Mouse (Mus musculus) large intestine, adult 2 months (tissue): ENCODE measurements around the gene Mrpl28. TPM values are rescaled to one million over a fixed set of nuclear protein-coding genes. Genes with fewer than 3 reads are reported as not detected.
"Not testable (repeated sequence)": the region's sequence is repeated elsewhere in the genome, so short reads cannot be mapped to it uniquely, and the experiment has no call there.

Experiments used
- DNase-seq: peaks from one replicate; pipeline ENCODE4 v3.0.0-alpha.2; 2012; ENCODE audit warnings: low read depth, low spot score
- WGBS: fragments of 180-500 bp; shearing (Covaris S2); methylation state at CpG from one replicate; pipeline ENCODE4 v1.1.7; 2018; 5-methylcytosine and 5-hydroxymethylcytosine counted together
- polyA plus RNA-seq: library from polyadenylated mRNA; depleted of rRNA; stranded (reverse); fragments of >200 nt; gene quantifications from 2 replicates; pipeline ENCODE4 v1.2.3, GENCODE M21; 2012

Gene Mrpl28
- polyA plus RNA-seq, 1 experiment: 99.2 TPM

DNA sequence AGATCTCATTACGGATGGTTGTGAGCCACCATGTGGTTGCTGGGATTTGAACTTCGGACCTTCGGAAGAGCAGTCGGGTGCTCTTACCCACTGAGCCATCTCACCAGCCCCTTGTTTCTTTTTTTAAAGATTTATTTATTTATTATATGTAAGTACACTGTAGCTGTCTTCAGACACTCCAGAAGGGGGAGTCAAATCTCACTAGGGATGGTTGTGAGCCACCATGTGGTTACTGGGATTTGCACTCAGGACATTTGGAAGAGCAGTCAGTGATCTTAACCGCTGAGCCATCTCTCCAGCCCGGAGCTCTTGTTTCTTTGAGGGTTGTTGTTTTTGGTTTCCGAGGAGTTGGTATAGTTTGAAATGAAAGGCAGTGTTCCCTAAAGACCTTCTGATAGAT, 8.8 kb upstream of the Mrpl28 start:
- not testable (repeated sequence) for DNase-seq
- 42% methylated on average over 7 of the region's 7 CpGs for WGBS

DNA sequence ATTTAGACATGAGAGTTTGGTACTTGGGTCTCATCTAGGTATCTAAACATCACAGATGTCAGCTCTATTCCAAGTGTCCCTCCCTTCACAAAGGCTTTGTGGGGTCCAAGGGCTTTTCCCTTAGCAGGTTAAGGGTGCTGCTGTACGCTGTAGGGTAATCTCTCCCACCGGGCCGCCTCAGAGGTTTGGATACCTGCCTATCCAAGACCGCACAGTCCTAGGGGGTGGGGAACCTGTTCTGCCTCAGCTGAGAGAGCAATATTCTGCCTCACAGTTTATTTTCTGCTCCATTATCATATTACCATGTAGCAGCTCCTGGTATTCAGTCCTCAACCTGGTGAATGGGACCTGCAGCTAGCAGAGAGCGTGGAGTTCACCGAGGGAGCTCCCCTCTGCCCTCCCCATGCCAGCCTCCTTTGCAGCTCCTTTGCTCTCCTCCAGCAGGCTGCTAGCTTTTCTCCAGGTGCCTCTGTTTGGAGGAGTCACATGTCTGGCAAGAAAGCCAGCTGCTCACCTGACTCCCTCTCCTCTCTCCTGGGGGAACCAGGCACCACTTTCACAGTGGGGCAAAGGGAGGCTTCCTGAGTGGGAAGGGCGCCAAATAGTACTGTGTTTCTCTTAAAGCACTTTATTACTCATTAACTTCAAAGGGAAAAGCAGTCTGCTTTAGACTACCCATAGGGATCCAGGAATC, 7.9 kb upstream of the Mrpl28 start:
- no peak for DNase-seq
- WGBS: 28% methylated on average over 7 of the region's 7 CpGs

DNA sequence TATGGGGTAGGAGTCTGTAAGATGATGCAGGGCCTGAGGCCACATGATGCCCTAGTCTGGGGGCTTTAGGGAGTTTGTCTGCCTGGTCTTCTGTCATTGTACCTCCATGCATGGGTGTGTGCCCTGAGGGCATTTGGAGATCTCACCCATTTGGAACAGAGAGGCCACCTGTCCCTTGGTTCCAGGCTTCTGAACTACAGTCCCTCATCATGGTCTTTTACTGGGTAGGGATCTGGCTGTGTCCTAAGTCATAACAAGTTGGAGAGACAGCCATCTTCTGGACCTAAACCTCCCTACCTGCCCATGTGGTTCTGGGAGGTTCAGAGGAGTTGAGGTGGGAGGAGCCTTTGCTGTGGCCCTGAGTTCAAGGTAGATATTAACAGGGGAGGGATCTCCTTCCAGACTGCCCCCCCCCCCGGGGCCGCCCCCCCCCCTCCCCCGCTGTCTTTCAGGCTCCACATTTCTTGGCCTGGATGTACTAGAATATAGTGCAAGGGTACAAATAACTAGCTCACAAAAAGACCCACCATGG, 7.3 kb upstream of the Mrpl28 start:
- no peak for DNase-seq
- WGBS: 29% methylated on average over 3 of the region's 3 CpGs

DNA sequence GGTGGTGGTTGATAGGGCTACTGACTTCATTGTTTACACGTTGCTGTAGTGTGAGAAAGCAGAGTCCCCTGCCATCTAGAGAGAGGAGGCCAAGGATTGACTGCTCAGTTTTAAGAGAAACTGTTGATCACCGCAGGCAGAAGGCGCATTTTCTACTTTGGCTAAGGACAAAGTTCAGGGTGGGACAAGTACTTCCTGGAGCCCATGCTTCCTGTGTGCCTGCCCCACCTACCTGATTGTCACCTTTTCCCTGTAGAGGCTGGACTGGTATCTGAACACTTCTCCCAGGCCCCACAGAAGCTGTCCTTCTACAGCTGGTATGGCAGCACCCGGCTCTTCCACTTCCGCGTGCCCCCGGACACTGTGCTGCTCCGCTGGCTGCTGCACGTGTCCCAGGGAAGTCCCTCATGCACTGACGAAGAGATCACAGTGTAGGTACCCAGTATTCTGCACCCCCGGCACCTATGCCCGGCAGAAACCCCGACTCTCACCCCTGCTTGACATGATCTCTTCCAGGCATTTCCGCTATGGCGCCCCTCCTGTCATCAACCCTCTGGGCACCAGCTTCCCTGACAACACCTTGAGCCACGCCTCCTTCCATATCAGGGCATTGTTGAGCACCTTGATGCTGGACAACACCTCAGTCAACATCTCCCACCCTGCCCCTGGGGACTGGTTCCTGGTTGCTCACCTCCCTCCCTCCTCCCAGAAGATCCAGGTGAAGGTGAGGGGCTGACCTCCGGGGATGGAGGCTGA, 6.6 kb upstream of the Mrpl28 start:
- peak; percentile 74 for DNase-seq
- 35% methylated on average over 17 of the region's 17 CpGs for WGBS

DNA sequence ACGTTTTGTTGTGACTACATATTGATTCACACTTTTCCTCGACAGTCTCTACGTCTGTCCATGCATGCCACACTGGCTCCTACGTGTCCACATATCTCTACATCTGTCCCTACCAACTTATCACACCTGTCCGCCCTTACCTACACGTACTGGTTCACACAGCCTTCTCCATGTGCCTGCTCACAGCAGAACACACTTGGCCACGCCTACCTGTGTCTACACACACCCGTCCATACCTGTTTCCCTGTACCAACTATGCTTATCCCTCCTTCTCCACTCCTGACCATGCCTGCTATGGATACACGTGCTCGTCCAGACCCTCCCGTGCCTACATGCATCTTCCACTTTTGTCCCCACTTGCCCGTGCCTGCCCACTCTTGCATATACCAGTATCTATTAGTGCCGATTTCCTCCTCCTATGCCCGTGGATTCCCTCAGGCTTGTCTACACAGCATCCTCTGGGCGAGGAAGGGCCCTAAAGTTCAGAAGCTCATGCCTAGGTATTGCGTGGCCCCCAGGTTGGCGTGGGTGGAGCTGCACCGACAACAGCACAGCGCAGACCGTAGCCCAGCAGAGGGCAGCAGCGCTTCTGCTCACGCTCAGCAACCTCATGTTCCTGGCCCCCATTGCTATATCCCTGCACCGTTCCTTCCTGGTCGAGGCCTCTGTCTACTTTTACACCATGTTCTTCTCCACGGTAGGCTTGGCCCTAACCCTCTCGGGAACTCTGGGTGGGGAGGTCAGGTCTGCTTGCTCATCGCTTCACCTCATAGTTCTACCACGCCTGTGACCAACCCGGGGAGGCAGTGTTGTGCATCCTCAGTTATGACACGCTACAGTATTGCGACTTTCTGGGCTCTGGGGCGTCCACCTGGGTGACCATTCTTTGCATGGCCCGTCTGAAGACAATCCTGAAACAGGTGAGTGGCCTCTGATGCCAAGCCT, 3.3 kb upstream of the Mrpl28 start:
- no peak for DNase-seq
- WGBS: 29% methylated on average over 33 of the region's 33 CpGs

DNA sequence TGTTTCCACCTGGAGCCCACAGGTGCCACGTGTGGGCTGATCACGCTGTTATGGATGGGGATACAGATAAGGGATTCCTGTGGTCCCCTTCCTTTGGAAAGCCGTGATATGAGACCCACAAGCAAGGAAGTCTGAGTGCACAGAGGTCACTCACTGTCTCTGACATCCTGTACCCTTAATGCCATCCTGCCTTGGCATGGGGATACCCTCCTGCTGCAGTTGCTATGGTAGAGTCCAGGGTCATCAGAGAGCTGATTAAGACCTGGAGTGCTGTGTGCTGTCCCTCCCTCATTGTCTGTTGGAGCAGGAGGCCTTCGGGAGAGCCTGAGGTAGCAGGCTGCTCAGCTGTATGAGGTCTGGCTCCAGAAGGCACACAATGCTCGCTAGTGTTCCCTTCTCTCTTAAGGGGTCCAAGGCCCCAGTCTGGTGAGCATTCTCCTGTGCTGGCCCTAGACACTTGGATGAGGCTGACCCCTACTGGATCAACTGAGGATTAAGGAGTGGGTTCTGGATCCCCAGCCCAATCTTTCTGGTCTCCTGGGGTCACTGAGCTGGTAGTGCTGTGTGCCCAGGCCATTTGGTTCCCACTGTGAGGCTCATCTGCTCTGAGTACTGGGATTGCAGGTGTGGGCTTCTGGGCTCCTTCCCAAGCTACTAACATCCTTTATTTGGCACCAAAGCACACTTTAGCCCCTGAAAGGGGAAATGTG, 714 bp upstream of the Mrpl28 start:
- DNase-seq: no peak
- 67% methylated on average over 5 of the region's 5 CpGs for WGBS

DNA sequence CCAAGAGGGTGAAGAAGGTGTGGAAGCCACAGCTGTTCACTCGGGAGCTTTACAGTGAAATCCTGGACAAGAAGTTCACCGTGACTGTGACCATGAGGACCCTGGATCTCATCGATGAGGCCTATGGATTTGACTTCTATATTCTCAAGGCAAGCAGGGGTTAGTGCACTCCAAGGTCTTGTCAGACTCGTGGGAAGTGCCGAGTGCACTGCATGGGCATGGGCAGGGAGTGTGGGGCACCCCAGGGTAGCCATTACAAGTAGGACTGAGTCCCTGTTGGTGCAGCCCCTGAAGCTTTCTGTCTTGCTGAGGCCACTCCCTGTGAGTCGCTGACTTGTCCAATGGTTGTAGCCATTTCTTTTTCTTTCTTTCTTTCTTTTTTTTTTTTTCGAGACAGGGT, 1.3 kb downstream of the Mrpl28 start:
- WGBS: 60% methylated on average over 7 of the region's 7 CpGs
- DNase-seq: no peak

DNA sequence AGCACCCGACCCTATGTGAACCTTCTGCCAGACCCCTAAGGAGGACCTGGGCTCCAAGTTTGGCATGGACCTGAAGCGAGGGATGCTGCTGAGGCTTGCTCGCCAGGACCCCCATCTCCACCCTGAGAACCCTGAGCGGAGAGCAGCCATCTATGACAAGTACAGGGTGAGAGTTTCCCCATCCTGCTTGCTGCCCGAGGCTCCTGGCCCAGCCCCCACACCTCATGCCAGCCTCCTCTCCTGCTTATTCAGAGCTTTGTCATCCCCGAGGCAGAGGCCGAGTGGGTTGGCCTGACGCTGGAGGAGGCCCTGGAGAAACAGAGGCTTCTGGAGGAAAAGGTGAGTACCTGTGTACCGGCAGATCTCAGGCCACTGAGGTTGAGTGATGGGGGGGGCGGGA, 1.9 kb downstream of the Mrpl28 start:
- 92% methylated on average over 10 of the region's 10 CpGs for WGBS
- DNase-seq: no peak

DNA sequence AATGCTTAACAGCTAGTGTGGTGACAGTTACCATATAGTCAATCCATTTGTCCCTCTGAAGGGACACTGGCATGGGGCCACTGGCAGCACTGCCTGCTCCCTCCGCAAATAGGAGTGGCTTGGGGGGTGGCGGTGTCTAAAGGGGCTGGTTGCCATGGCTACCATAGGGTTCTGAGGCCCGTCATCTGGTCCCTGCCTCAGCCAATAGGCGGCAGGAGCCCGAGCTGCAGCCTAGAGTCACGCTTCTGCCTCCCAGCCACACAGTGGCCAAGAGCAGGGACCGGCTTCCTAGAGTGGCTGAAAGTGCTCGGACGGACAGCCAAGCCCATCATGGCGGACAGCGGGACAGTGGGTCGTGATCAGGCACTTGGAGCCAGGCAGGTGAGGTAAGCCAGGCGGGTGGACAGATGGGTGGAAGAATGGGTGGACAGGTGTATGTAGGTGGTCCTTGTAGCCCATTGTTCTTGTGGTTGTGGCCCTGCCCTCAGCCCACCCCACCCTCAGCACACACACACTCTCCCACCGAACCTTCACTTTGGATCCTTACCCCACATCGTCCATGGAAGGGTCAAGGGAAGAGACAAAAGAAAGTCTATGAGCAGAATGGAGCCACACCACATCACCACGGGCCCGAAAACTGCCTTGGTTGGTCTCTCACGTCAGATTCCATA, 7.9 kb downstream of the Mrpl28 start:
- WGBS: 90% methylated on average over 18 of the region's 18 CpGs
- no peak for DNase-seq

DNA sequence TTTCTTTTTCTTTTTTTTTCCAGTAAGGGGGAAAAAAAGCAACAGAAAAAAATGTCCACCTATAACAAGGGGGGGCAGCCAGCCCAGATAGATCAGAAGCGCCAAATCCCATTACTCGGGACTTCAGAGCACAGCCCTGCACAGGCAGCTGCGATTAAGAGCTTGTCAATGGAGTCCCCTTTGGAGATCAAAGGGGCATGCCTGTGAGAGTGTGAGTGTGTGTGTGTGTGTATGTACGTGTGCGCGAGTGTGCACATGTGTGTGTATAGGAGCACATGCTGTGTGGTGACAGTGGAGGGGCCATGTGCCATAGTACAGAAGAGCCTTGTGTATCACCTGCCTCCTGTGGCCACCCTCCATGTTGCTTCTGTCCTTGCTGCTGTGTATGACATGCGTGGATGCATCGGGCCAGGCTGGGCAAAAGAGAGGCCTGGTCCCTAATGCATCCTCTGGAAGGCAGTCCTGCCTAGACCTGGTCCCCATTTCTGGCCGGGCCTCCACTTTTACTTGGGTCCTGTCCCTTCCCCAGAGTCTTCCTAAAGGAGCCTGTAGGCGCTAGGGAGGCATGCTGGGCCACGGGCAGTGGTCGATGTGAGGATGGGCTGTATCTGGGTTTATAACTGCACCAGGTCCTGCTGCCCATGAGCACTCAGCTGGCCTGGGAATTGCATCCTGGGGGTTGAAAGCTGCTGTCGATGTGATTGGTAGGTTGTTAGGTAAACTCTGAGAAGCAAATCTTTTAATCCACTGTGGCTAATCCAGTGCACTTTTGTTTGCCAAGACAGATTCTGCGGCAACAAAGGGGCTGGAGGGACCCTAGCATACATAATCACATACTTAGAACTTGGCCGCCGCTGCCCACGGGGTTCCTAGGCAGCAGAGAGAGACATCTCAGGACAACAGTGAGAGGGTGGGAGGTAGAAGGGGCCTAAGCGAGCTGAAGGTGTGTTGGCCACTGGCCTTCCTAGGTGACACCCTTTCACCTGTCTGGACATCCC, 8.9 kb downstream of the Mrpl28 start:
- 92% methylated on average over 18 of the region's 18 CpGs for WGBS
- DNase-seq: no peak

DNA sequence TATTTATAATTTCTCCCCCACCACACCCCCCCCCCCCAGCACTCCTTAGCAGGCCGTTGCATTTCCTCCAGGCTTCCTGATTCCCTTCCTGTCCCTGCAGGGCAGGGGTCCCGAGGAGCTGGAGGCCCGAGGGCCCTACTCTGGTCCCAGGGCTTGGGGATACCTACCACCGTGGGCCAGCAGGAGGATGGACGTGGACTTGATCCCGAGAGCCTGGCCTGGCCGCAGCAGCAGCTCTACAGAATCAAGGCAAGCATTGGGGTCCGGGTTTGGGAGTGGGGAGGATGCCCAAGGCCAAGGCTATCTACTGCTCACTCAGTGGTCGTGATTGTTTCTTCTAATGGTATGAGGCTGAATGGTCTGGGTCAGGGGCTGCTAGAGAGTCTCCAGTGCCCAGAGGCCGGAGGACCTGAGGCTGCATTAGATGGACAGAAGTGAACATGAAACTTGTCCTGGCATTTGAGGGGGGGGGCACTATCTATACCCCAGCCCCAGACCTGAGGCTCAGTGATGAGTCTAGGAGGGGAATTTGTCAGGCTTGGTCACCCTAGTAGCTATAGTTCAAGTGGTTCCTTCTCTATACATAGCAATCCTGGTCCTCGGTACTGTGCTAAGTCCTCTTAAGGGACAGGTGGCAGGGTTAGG, 13.9 kb downstream of the Mrpl28 start:
- no peak for DNase-seq
- 86% methylated on average over 11 of the region's 11 CpGs for WGBS

DNA sequence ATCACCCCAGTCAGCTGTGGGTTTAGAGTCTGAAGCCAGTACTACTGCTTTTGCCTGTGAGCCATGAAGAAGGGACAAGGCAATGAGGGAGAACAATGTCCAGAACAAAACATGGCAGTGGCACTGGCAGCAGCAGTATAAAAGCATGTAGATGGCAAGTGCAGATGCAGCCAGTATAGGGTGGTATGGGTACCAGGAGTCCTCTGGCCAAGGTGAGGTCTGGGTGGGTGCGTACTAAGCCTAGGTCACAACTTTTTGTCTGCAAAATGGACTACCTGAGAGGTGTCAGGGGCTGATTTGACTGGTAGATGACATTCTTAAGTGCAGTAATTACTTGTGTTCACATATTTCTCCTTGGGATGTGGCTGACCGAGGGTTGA, 14.4 kb downstream of the Mrpl28 start:
- WGBS: 61% methylated on average over 2 of the region's 2 CpGs
- no peak for DNase-seq

DNA sequence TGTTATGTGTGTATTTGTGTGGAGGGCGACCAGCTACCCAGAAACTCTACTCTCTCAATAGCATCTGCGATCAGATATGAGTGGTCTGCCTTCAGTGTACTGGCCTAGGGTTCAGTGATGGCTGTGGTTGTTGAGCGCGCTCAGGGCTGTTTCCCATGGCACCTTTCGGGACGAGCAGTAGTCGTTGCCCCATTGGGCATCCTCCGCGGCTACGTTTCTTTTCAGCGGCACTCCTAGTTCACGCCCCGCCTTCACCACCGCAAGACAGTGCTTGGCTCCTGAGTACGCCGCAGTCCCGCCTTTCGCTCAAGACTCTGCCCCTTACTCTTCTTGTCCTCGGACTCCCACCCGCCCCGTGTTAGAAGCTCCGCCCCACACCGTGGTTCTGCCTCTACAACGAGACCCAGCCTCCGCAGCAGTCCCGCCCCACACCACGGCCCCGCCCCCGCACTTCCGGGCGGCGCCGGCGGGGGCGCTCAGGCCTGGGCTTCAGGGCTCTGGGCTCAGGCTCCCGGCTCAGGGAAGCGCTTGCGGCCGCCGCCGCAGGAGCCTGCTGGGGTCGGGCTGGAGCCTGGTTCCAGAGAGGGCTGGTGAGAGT, 15.0 kb downstream of the Mrpl28 start, which contains the start of gene Axin1:
Gene Axin1, plus strand, starts transcription at position 450 of the 598 bp plus-strand sequence.
- under 1% methylated on average over 42 of the region's 42 CpGs for WGBS
- peak; percentile 89 for DNase-seq

DNA sequence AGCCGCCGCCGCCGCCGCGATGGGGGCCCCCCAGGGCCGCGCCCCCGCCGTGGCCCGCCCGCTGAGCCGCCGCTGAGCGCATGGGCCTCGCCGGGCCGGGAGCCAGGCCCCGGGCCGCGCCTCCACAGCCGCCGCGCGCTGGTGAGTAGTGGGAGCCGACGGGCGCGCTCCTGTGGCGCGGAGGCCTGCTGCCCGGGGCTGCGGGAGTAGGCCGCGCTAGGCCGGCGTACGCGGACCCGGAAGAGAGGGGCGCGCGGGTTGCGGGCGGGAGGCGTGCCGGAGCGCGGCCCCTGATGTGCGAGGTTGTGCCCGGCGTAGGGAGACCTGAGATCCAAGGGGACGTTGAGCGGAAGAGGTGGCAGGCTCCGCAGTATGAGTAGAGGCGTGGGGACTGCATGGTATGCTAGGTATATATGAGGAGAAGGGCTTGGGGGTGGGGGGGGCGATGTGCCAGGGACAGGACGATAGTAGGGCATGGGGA, 15.6 kb downstream of the Mrpl28 start:
- under 1% methylated on average over 55 of the region's 58 CpGs for whole genome bisulfite sequencing
- DNase-seq: no peak

DNA sequence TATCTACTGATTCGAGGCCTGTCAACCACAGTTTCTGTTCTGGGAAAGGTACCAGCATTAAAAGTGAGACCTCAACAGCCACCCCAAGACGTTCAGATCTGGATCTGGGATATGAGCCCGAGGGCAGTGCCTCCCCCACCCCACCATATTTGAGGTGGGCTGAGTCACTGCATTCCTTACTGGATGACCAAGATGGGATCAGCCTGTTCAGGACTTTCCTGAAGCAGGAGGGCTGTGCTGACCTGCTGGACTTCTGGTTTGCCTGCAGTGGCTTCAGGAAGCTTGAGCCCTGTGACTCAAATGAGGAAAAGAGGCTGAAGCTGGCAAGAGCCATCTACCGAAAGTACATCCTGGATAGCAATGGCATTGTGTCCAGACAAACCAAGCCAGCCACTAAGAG, 19.5 kb downstream of the Mrpl28 start:
- 69% methylated on average over 4 of the region's 4 CpGs for WGBS
- DNase-seq: no peak

DNA sequence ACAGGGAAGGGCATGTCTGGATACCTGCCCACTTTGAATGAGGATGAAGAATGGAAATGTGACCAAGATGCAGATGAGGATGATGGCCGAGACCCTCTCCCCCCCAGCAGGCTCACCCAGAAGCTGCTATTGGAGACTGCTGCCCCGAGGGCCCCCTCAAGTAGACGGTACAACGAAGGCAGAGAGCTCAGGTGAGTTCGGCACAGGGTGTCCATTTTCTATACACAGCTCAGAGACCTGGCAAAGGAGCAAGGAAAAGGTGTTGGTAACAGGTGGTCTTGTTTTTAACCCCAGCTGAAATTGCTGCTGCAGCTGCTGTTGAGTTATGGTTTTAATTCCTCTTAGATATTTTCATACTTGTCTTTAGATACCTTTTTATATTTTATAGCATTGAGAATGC, 20.1 kb downstream of the Mrpl28 start:
- WGBS: 97% methylated on average over 5 of the region's 5 CpGs
- DNase-seq: no peak

DNA sequence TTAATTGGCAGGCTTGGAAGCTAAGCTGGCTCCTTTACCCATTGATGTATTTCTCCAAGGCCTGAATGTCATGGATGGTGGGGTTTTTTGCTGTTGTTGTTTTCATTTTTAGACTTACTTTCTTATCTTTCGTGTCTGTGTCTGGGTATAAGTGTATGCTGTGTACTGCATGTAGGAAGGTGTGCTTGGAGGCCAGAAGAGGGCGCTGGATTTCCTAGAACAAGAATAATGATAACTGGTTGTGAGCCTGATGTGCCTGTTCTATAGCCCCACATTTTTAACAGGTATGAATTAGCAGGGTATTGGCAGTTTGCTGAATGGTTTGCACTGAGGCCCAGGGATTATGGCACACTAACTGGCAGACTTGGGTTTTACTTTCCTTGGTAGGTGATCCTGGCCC, 25.8 kb downstream of the Mrpl28 start:
- WGBS: 84% methylated on average over 2 of the region's 2 CpGs
- DNase-seq: no peak
